Mouse (Mus musculus): Measurements from ENCODE around the gene Bcl2l13.

DNA sequence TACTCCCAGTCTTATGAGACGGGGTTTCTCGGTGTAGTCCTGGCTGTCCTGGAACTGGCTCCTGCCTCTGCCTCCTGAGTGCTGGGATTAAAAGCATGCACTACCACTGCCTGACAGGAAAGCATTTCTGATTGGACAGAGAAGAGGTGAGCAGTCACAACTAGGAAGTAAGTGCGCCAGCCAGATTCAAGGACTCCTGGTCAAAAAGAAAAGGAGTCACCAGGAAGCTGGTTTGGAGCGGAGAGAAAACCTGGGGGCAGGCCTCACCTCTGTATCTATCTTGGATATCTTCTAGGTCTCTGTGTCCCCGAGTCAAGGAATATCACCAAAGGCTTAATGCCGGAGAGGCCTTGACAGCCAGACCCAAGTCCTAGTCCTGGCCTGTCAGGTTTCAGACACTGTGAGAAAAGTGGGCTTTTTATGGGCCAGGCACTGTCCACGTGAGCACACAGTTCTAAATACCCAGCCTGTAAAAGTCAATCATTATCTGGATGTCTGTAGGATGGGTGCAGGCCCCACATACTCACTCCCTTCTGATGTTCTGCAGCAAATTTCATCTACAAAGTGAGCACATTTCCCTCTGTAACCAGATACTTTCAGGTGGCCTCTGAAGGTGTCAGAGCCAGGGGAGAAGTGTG, 104.6 kb downstream of the Bcl2l13 start:
- no peak for TF ChIP-seq CTCF (IDR thresholded peaks at IDR 0.05; ENCODE audit: control insufficient read depth, insufficient read depth, low read length)
- no peak for TF ChIP-seq POLR2A (IDR thresholded peaks at IDR 0.05; ENCODE audit: borderline replicate concordance, control insufficient read depth, low read depth, low read length)
